Mouse (Mus musculus) embryonic stem cell, embryonic (primary cell): ENCODE data around the gene Olfr1505.

Source experiments
- CTCF ChIA-PET, 4 experiments: fragments of 300-600 bp in 2 of 4; fragments of 350-600 bp in 2 of 4; sonication (Branson Sonifier 250); formaldehyde crosslinking; loops; one replicate each; lab custom pipeline; 2022; ENCODE audit warnings: inconsistent platforms in 2 of 4; lab: Charles Lee
- POLR2A ChIA-PET, 4 experiments: fragments of 300-600 bp in 2 of 4; fragments of 350-600 bp in 2 of 4; sonication (Branson Sonifier 250); formaldehyde crosslinking; loops; one replicate each; lab custom pipeline; 2022; ENCODE audit warnings: antibody characterized with exemption in 4 of 4, inconsistent platforms in 1 of 4; lab: Charles Lee

Gene Olfr1505

GRCm38 (mm10) chr19:13913230-13913629 lies at the start of gene Olfr1505:
Gene Olfr1505, plus strand, starts transcription at chr19:13913530.
- POLR2A ChIA-PET = no interaction called here
- CTCF ChIA-PET = no interaction called here

DNA sequence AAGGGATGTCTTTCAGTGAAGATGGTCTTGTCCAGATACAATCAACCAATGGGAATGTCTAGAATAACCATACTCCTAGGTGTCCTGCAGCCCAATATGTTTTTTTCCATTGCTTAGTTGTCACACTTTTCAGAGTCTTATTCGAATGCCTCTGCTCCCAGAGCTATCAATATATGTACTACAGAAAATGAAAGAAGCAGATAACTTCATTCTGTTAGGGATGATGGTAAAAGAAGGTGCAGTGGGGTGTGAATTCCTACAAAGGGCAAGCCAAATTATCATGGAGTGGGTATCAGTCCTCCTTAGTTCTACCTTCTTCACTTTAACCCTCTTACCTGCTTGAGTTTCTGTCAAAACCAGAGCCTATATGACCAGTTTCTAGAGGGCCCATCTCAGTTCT lies 15.5 kb upstream of the Olfr1505 start, which contains the start of gene Olfr1504:
Gene Olfr1504 (minus strand): TSS at position 101 of the 400 bp plus-strand sequence.
- CTCF ChIA-PET = no interaction called here
- POLR2A ChIA-PET = no interaction called here
